Mouse (Mus musculus) C2C12 (cell line): ENCODE data around the gene Rnpepl1.

Experiments used
- CEBPB ChIP-seq: IDR thresholded peaks from one replicate; pipeline ENCODE4 v1.6.1; 2011; ENCODE audit warnings: low read depth, mild to moderate bottlenecking, control low read depth, moderate library complexity
- CTCF ChIP-seq: IDR thresholded peaks from one replicate; pipeline ENCODE4 v1.5.1; 2011; ENCODE audit not compliant: control insufficient read depth, insufficient read depth, insufficient read length
- MAX ChIP-seq: IDR thresholded peaks from one replicate; pipeline ENCODE4 v1.6.1; 2011; ENCODE audit warnings: mild to moderate bottlenecking, control low read depth
- MYOD1 ChIP-seq: IDR thresholded peaks from one replicate; pipeline ENCODE4 v1.6.1; 2011; ENCODE audit warnings: low read depth; ENCODE audit not compliant: control insufficient read depth, insufficient read length
- MYOG ChIP-seq: IDR thresholded peaks from one replicate; pipeline ENCODE4 v1.6.1; 2011; ENCODE audit not compliant: control insufficient read depth, insufficient read length; ENCODE audit errors: extremely low read depth
- USF1 ChIP-seq: IDR thresholded peaks from one replicate; pipeline ENCODE4 v1.6.1; 2011; ENCODE audit warnings: low read depth, mild to moderate bottlenecking, control low read depth, moderate library complexity

DNA sequence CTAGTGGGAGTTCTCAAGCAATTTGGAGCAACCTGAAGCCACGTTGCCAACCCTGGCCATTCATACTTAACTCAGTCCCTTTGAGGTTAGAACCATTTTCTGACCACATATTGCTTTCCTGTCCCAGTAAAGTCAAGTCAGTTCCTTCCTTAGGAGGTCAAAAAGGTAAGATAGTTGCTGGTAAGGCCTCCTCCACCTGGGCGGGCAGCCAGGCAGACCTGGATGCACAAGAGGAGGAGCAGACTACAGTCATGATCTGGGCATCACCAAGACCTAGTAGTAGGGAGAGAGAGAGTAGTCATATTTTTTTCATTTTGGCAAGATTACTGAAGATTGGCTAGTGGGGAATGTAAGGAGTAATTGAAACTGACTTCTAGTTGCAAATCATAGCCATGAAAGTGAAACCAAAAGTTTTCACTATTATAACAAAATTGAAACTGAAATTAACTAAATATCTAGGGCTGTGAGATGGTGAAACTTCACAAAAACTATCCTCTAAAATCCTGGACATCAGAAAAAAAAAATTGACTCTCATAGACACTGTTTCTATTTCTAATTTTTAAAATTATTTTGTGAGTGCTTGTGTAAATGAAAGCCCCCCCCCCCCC, 4.8 kb upstream of the Rnpepl1 start:
- TF ChIP-seq USF1 (no peak), CTCF (no peak), MAX (no peak), CEBPB (no peak), MYOD1 (no peak), MYOG (no peak)
